Mouse (Mus musculus): ENCODE results near the gene Frmpd3.
A peak's percentile ranks its signal among the peaks of the same experiment; 100 is the strongest.
"Not testable (repeated sequence)": the region's sequence is repeated elsewhere in the genome, so short reads cannot be mapped to it uniquely, and the experiment has no call there.

Gene Frmpd3

DNA sequence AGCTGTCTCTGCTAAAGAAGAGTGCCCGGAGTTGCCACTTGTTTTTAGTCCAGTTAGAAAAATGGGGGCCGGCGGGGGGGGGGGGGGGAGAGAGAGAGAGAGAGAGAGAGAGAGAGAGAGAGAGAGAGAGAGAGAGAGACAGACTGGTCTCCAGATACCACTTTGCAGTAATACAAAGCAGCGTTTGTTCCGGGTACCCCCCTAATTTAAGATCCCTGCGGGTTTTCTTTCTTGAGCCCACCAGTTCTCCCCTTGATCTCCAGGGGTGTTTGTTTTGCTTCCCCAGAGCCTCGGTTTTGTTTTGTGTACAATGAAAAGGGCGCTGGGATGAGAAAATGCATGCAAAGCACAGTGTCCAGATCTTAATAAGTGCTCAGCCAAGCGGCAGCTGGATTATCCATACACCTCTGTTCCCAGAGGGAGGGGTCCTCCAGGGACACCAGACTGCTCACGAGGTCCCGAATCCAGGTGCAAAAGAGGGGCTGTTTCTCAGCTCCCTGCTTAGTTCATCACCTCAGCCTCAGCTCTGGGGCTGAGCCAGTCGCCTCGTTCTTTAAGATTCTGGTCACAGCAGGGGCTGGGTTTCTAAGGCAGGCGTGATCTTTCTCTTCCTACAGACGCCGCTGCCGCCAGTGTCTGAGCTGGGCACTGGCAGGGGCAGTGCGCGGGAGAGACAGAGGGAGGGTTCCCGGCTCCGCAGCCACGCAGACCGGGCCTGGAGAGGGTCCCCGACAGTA is at the start of gene Frmpd3:
TSS of gene Frmpd3 (plus strand) at position 608 of the 737 bp plus-strand sequence.
- DNase-seq (ENCODE audit: low spot score in 2 of 2): no peak

DNA sequence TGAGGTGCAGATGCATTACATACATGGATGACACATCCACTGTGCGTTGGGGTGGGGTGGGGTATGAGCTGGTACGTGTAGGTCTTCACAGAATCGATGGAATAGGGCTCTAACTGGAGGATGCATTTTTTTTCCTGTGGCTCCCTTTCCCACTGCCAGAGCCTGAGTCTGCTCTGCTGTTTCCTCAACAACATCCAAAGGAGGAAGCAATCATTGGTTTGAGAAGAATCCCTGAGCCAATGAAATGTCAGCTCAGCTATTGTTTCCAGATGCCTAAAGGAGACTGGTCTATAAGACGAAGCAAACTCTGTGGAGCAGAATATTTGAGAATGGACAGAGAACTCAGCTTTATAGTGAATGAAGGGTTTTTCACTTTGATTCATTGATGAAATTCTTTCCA is 38.3 kb upstream of the Frmpd3 start:
- DNase-seq (ENCODE audit: low spot score in 2 of 2): no peak

DNA sequence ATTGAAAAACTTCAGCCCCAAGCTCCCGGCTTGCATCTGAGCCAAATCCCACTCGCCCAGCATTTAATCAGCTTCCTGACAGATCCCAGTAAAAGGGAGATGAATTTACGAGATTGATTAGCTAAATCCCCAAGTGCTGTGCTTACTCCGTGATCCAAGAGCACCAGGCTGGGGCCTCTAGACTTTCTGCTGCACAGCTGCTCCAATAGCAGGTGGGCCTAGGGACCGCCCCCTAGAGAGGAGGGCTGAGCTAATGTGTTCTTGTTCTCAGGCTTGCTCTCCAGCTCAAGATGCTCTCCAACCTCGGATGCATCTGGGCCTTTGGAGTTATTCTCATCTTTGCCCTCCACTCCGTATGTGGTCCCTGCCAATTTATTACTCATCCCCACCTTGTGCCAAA is 36.4 kb upstream of the Frmpd3 start:
- DNase-seq (ENCODE audit: low spot score in 2 of 2): no peak

- no peak for DNase-seq (ENCODE audit: low spot score in 2 of 2)
Measured at GRCm38 (mm10) chrX:140317931-140318330, 24.1 kb upstream of the Frmpd3 start.

- no peak for DNase-seq (ENCODE audit: low spot score in 2 of 2)
Measured at GRCm38 (mm10) chrX:140319131-140319530, 22.9 kb upstream of the Frmpd3 start.

GRCm38 (mm10) chrX:140320671-140321070 is 21.4 kb upstream of the Frmpd3 start:
- not testable (repeated sequence) for DNase-seq (ENCODE audit: low spot score in 2 of 2)

DNA sequence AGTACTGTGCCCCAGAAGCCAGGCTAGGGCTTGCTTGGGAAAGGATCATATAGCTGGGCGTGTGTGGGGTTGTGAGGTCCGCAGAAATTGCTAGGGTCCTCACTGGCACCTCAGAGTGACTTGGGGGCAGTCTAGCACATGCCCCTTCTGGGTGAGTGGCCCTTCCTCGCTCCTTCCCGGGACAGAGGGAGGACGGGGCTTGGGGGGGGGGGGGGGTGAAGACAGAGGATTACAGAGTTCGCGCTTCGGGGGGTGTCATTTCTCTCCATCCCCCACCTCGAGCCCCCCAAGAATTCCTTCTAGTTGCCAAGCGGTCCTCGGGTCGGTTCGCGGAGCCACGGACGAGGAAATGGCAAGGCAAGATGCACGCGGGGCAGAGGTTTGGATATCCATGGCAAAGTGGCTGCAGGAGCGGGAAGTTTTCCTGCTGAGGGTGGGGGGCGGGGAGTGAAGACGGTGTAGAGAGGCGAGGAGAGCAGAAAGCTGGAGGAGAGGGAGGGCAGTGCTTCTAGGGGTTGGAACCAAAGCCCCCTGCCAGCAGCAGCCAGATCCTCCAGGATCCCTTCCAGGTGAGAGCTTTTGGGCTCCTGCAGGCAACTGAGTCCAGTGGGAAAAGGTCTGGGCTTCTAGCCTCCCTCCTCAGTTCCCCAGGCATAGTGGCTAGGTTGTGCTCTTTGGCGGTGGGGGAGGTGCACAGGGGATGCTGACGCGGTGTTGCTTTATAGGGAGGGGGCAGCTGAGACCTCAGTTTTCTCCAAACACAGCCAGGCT is 515 bp downstream of the Frmpd3 start:
- no peak for DNase-seq (ENCODE audit: low spot score in 2 of 2)

GRCm38 (mm10) chrX:140375628-140376027 is 33.6 kb downstream of the Frmpd3 start:
- no peak for DNase-seq (ENCODE audit: low spot score in 2 of 2)

DNA sequence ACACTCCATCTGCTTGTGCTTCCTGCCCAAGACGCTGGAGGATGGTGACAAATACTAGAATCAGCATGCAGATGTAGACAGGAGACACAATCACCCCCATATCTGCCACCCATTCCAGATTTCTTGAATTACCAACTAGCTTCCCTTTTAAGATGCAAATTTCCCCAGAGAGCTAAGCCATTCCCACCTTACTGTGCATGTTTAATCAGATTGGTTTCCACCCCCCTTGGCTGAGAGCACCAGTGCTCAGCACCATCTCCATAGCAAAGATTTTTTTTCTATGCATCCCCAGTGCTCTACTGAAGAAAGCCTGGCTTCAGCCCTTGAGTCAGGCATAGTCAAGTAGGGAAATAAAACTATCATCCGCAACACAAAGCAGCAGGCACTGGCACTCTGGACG is 57.9 kb downstream of the Frmpd3 start:
- no peak for DNase-seq (ENCODE audit: low spot score in 2 of 2)

GRCm38 (mm10) chrX:140402904-140403303 is 60.8 kb downstream of the Frmpd3 start:
- DNase-seq (ENCODE audit: low spot score in 2 of 2): no peak

DNA sequence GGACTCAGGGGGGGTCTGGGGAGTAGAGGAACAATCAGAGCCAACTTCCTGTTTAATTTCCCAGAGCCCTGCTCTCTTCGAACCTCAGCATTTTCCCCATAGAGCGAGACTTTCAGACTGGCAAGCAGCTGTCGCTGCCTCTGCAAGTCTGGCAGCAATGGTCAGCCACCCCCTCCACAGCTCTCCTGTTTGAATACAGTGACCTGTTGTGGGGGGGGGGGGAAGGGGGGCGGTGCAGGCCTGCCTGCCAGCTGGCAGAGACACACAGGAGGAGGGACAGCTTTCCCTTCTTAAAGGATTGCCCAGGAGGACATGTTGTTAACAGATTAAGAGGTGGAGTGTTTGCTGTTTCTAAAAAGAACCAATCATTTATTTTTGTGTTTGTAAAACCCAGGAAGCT is 64.0 kb downstream of the Frmpd3 start:
- no peak for DNase-seq (ENCODE audit: low spot score in 2 of 2)

DNA sequence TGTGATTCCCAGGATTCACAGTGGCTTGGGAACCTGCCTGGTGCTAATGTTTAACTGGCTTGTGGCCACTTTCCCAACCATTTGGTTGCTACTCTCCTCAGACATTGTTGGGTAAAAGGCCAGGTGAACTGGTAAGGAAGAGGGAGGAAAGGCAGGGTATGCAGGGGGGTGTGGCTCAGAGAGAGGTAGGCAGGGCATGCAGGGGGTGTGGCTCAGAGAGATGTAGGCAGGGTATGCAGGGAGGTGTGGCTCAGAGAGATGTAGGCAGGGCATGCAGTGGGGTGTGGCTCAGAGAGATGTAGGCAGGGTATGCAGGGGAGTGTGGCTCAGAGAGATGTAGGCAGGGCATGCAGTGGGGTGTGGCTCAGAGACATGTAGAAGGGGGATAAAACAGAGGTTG is 64.4 kb downstream of the Frmpd3 start:
- no peak for DNase-seq (ENCODE audit: low spot score in 2 of 2)

DNA sequence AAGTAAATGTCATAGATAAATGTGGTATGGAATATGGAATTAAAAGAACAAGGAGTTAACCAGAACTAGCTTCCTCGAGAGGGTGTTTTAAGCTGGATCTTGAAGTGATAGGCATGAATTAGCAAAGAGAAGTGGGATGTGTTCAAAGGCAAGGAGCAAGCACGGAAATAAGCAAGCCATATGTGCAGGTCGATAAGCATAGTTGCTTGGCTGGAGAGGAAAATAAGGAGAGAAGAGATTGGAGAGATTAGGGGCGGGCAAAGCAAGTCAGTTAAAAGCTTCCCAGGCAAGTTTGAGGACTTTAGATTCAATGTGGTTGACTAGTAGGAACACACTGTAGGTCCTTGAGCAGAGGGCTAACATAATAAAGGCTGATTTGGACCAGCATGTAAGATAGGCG is 65.5 kb downstream of the Frmpd3 start:
- DNase-seq (ENCODE audit: low spot score in 2 of 2): no peak

DNA sequence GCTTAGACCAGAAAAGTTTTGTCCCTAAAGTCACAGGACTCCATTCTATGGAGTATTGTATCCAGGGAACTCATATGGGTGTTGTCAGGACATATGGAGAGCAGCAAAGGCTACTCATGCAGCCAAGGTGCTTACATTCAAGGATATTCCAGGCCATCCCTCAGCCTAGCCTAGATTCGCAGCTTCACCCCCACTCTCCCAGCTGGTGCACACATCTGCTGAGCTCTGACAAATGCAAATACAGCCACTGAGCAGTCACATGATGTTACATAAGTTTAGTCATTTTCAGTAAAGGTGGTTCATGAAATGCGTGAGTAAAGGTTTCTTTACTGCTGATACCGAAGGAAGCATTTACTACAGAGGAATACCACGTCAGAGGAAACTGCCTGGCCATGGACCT is 76.4 kb downstream of the Frmpd3 start:
- DNase-seq (ENCODE audit: low spot score in 2 of 2): no peak

DNA sequence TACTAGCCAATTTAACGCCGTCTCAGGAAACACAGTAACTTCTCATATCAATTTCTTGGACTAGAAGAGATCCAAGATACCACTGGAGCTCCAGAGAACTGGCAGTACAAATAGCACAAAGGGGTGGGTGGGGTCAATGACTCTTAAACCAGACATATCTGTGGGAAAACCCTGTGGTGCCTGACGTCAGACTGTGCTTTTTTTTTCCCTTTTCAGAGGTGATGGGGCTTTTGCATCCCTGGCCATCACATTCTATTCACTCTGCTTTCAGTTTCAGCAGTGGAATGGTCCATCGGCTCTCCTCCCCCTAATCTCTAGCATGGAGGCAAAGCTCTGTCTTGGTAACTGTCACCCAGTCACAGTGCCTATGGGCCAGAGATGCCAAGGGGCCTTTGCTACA is 85.1 kb downstream of the Frmpd3 start:
- DNase-seq (ENCODE audit: low spot score in 2 of 2): no peak

- peak in 1 of 2 experiments; percentile 39 for DNase-seq (ENCODE audit: low spot score in 2 of 2)
Measured at GRCm38 (mm10) chrX:140428252-140428651, 86.2 kb downstream of the Frmpd3 start.

DNA sequence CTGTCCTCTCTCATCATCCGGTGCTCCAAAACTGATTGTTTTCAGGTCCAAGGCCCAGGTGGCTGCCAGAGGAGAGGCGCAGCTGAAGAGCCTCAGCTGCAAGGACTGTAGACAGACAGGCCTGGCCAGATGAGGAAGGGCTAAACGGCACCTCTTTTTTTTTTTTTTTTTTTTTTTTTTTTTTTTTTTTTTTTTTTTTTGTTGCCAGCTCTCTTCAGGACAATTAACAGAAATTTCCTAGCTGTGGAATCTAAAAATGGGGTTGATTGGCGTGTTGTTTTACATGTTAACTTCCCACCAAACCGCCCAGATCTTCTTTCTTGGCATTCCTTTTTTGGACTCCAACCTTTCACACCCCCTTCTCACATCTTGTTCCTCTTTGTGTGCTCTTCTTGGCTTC is 87.9 kb downstream of the Frmpd3 start:
- DNase-seq (ENCODE audit: low spot score in 2 of 2): no peak

- no peak for DNase-seq (ENCODE audit: low spot score in 2 of 2)
Measured at GRCm38 (mm10) chrX:140430506-140430905, 88.4 kb downstream of the Frmpd3 start.

GRCm38 (mm10) chrX:140431981-140432380 is 89.9 kb downstream of the Frmpd3 start:
- no peak for DNase-seq (ENCODE audit: low spot score in 2 of 2)

GRCm38 (mm10) chrX:140432786-140433185 is 90.7 kb downstream of the Frmpd3 start:
- DNase-seq (ENCODE audit: low spot score in 2 of 2): no peak

GRCm38 (mm10) chrX:140437906-140438305 is 95.8 kb downstream of the Frmpd3 start:
- no peak for DNase-seq (ENCODE audit: low spot score in 2 of 2)

DNA sequence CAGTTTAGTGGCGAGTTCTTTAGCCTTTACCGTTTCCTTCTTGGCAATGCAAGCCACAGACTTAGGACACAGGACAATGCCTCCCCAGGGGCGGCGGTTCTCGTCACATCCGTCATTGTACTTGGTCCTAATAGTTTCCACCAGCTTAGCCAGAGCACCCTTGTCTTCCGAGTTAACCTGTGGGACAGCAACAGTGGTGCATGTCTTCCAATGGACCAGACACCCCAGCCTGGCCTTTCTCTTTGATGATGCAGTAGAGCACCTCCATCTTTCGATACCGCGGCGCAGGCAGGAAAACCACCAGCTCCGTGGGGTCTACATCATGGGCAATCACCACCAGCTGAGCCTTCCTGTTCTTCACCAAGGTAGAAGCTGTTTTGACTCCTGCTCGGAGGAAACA is 103.5 kb downstream of the Frmpd3 start:
- no peak for DNase-seq (ENCODE audit: low spot score in 2 of 2)

DNA sequence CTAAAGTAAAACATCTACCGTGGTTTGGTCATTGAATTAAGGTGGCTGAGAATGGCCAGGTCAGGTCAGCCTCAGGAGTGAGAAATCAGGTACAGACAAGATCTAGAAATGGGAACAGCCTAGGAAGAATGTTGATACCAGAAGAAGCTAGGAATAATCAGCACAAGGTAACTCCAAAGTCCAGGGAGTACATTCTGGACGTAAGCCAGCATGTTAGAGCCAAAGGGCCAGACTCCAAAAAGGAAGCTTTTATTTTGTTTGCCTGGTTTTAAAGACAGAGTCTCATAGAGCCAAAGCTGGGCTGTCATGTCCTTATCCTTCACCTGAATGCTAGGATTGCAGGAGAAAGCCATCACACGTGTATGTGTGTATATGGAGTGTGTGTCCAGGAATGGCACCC is 108.0 kb downstream of the Frmpd3 start:
- no peak for DNase-seq (ENCODE audit: low spot score in 2 of 2)
